Mouse (Mus musculus) CH12.LX (cell line): ENCODE results near the gene Cnga2. TPM values are rescaled to one million over a fixed set of nuclear protein-coding genes. Genes with fewer than 3 reads are reported as not detected.
A peak's percentile ranks its signal among the peaks of the same experiment; 100 is the strongest.

Source experiments
- DNase-seq: peaks from one replicate; pipeline ENCODE4 v3.0.0-alpha.2; 2013; ENCODE audit errors: extremely low read depth
- H3K27ac ChIP-seq: 2 replicates; pipeline ENCODE4 v1.5.1; 2012; ENCODE audit warnings: low read depth, mild to moderate bottlenecking, control low read depth, moderate library complexity; ENCODE audit not compliant: insufficient read depth
- H3K27me3 ChIP-seq: replicated peaks from 2 replicates; pipeline ENCODE3; 2012; ENCODE audit warnings: inconsistent platforms
- H3K36me3 ChIP-seq, 2 experiments: replicated peaks in 1 of 2; 2 replicates each; pipeline versions ENCODE3 to v1.6.1; 2012; ENCODE audit warnings: inconsistent platforms in 1 of 2, low read length in 1 of 2, mild to moderate bottlenecking in 1 of 2, mixed read lengths in 1 of 2, moderate library complexity in 1 of 2; ENCODE audit not compliant: control insufficient read depth in 1 of 2, insufficient read depth in 1 of 2
- H3K4me1 ChIP-seq, 2 experiments: 2 replicates each; pipeline ENCODE4 v1.6.1; 2012; ENCODE audit warnings: inconsistent platforms in 1 of 2, moderate library complexity in 1 of 2; ENCODE audit not compliant: insufficient read depth in 2 of 2, control insufficient read depth in 1 of 2
- H3K4me2 ChIP-seq: 2 replicates; pipeline ENCODE4 v1.6.1; 2012; ENCODE audit warnings: low read depth, mild to moderate bottlenecking, control low read depth; ENCODE audit not compliant: poor library complexity, insufficient read depth, severe bottlenecking
- H3K4me3 ChIP-seq, 3 experiments: fragments of 150-350 bp in 1 of 3; sonication (generic) in 1 of 3; replicated peaks in 1 of 3; 2 replicates each; pipeline versions ENCODE3 to v1.5.1; 2011 to 2012; ENCODE audit warnings: low read depth in 2 of 3, low read length in 2 of 3, mild to moderate bottlenecking in 2 of 3, moderate library complexity in 2 of 3, control low read depth in 1 of 3, improper control_type of control experiment in 1 of 3, inconsistent platforms in 1 of 3, mixed read lengths in 1 of 3; ENCODE audit not compliant: poor library complexity in 1 of 3
- H3K79me2 ChIP-seq: replicated peaks from 2 replicates; pipeline ENCODE4 v1.6.1; 2012; ENCODE audit warnings: mild to moderate bottlenecking, moderate library complexity; ENCODE audit not compliant: control insufficient read depth, poor library complexity, insufficient read depth, severe bottlenecking; ENCODE audit errors: extremely low read depth
- H3K9ac ChIP-seq: 2 replicates; pipeline ENCODE4 v1.6.1; 2012; ENCODE audit warnings: low read depth, mild to moderate bottlenecking, control low read depth, moderate library complexity; ENCODE audit not compliant: insufficient read depth
- H3K9me3 ChIP-seq: replicated peaks from 2 replicates; pipeline ENCODE3; 2012; ENCODE audit warnings: low read length, inconsistent platforms, mixed read lengths
- CHD1 ChIP-seq: IDR thresholded peaks from 2 replicates; pipeline ENCODE4 v1.6.1; 2012; ENCODE audit warnings: low read depth, low read length, improper control_type of control experiment, inconsistent platforms
- CTCF ChIP-seq, 2 experiments: IDR thresholded peaks in 1 of 2; conservative IDR thresholded peaks in 1 of 2; 2 replicates each; pipeline ENCODE4 v1.5.1; 2011 to 2012; ENCODE audit warnings: low read depth in 2 of 2, low read length in 2 of 2, improper control_type of control experiment in 1 of 2, inconsistent platforms in 1 of 2, mild to moderate bottlenecking in 1 of 2, moderate library complexity in 1 of 2
- EP300 ChIP-seq: IDR thresholded peaks from 2 replicates; pipeline ENCODE4 v1.6.1; 2011; ENCODE audit warnings: low read length, improper control_type of control experiment
- KAT2A ChIP-seq: IDR thresholded peaks from 2 replicates; pipeline ENCODE4 v1.6.1; 2012; ENCODE audit warnings: low read length, improper control_type of control experiment, inconsistent platforms; ENCODE audit not compliant: insufficient replicate concordance
- MYC ChIP-seq: IDR thresholded peaks from 2 replicates; pipeline ENCODE4 v1.6.1; 2011; ENCODE audit warnings: low read depth, mild to moderate bottlenecking, improper control_type of control experiment, low read length
- NELFE ChIP-seq: IDR thresholded peaks from 2 replicates; pipeline ENCODE4 v1.6.1; 2011; ENCODE audit warnings: low read depth, low read length, improper control_type of control experiment
- RAD21 ChIP-seq: IDR thresholded peaks from 2 replicates; pipeline ENCODE4 v1.6.1; 2011; ENCODE audit warnings: low read depth, mild to moderate bottlenecking, low read length, improper control_type of control experiment, moderate library complexity
- RCOR1 ChIP-seq: conservative IDR thresholded peaks from 2 replicates; pipeline ENCODE4 v1.6.1; 2012; ENCODE audit warnings: low read depth, mild to moderate bottlenecking, inconsistent platforms, low read length, improper control_type of control experiment
- SIN3A ChIP-seq: IDR thresholded peaks from 2 replicates; pipeline ENCODE4 v1.6.1; 2012; ENCODE audit warnings: low read length, improper control_type of control experiment, inconsistent platforms
- SMC3 ChIP-seq: IDR thresholded peaks from 2 replicates; pipeline ENCODE4 v1.6.1; 2011; ENCODE audit warnings: low read depth, low read length, improper control_type of control experiment
- UBTF ChIP-seq: IDR thresholded peaks from 2 replicates; pipeline ENCODE4 v1.6.1; 2012; ENCODE audit warnings: low read depth, mild to moderate bottlenecking, inconsistent platforms, low read length, improper control_type of control experiment, moderate library complexity
- USF1 ChIP-seq: IDR thresholded peaks from 2 replicates; pipeline ENCODE4 v1.6.1; 2014; ENCODE audit warnings: low read depth, mild to moderate bottlenecking, inconsistent platforms, low read length, improper control_type of control experiment
- ZMIZ1 ChIP-seq: IDR thresholded peaks from 2 replicates; pipeline ENCODE4 v1.6.1; 2012; ENCODE audit warnings: low read depth, mild to moderate bottlenecking, inconsistent platforms, low read length, improper control_type of control experiment
- dilution Hi-C: fragments of 300-500 bp; cut with MboI; formaldehyde crosslinking; loops from 2 replicates; pipeline ENCODE4 v1.14.3; 2020; ENCODE audit warnings: low sequenced_read_pairs; ENCODE audit not compliant: extremely low pct_unique_long_range_greater_than_20kb, extremely low pct_ligation_motif_present
- in situ Hi-C: fragments of 300-500 bp; cut with MboI; formaldehyde crosslinking; loops from 3 replicates; pipeline ENCODE4 v1.14.3; 2019; ENCODE audit warnings: low sequenced_read_pairs, low pct_ligation_motif_present, low pct_unique_long_range_greater_than_20kb, mixed read lengths
- polyA plus RNA-seq: library from polyadenylated mRNA; unstranded; fragments of >175 nt; gene quantifications from 2 replicates; pipeline ENCODE4 v1.2.1, GENCODE M21; 2012; ENCODE audit warnings: low read depth; ENCODE audit not compliant: insufficient read length
- total RNA-seq, 2 experiments: library from RNA; depleted of rRNA; stranded (reverse); fragments of 300-350 nt in 1 of 2; fragments of >200 nt in 1 of 2; gene quantifications; 2 replicates each; pipeline ENCODE4 v1.2.3; 2012 to 2014

The Cnga2 gene
- total and polyA plus RNA-seq, 3 experiments, result not detected

DNA sequence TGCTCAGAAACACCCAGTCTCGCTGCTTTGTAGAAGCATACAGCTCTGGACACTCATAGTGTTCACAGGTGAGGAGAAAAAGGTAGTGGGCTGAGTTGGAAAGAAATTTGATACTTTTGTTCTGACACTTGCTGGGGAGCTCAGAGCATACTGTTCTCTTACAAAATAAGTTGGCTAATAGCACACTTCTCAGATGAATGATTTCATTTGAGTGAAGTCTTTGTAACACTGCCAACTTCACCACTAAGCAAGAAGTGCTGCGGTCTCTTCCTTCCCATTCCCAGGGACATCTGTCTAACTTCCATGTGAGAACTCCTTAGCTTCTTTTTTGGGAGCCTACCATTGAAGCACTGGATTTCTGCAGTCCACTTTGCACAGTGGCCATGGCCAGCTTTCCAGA, 8.4 kb upstream of the Cnga2 start:
- no peaks in the 10 kb centered on the region for H3K36me3 ChIP-seq
- no peak for DNase-seq
- no peak overlapping the region for H3K4me2 ChIP-seq
- H3K27me3 ChIP-seq, result no peaks in the 10 kb centered on the region
- dilution Hi-C loops, result no loop called here
- in situ Hi-C loops, result no loop called here
- no peak for TF ChIP-seq NELFE
- TF ChIP-seq UBTF, result no peak
- no peak for TF ChIP-seq USF1
- H3K27ac ChIP-seq, result no peak overlapping the region
- H3K4me1 ChIP-seq, result peaks cover 0 to 9% of the 10 kb centered on the region in 2 experiments; a peak in 2 of 4 replicates
- no peaks in the 10 kb centered on the region for H3K79me2 ChIP-seq
- H3K9ac ChIP-seq, result no peak overlapping the region
- H3K9me3 ChIP-seq, result no peaks in the 10 kb centered on the region
- H3K4me3 ChIP-seq, result no peak overlapping the region

DNA sequence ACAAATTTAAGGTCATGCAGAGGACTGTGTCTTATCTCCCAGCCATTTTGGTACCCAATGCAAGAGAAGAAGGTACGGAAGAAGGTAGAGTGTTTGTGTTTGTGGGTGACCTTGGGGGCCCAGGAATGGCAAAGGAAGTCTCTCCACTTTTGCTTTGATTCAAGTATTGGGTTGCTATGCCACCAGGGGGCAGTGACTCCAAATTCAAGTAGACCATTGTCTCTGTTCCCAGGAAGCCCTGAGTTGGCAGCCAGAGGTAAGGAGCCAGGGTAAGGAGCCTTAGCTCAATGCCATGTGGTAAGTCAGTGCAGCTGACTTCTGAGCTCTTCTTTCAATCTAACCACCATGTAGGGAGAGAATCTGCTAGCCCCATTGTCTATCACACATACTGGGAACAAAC, 7.9 kb upstream of the Cnga2 start:
- Histone ChIP-seq H3K9ac (no peak overlapping the region), H3K36me3 (no peaks in the 10 kb centered on the region), H3K27me3 (no peaks in the 10 kb centered on the region), H3K4me1 (peaks cover 0 to 9% of the 10 kb centered on the region in 2 experiments; a peak in 2 of 4 replicates), H3K9me3 (no peaks in the 10 kb centered on the region), H3K4me2 (no peak overlapping the region), H3K4me3 (no peak overlapping the region), H3K79me2 (no peaks in the 10 kb centered on the region), H3K27ac (no peak overlapping the region)
- dilution Hi-C loops, result no loop called here
- in situ Hi-C loops, result no loop called here
- TF ChIP-seq KAT2A (no peak), SMC3 (peak; percentile 43), RAD21 (peak; percentile 32), CTCF (conservative IDR thresholded peaks at IDR 0.05 in 1 of 2, IDR thresholded peaks at IDR 0.05 in 1 of 2; ENCODE audit: low read depth in 2 of 2, low read length in 2 of 2) (peak in 1 of 2 experiments; percentile 49; a peak in 2 of 4 replicates)
- DNase-seq, result peak; percentile 28

DNA sequence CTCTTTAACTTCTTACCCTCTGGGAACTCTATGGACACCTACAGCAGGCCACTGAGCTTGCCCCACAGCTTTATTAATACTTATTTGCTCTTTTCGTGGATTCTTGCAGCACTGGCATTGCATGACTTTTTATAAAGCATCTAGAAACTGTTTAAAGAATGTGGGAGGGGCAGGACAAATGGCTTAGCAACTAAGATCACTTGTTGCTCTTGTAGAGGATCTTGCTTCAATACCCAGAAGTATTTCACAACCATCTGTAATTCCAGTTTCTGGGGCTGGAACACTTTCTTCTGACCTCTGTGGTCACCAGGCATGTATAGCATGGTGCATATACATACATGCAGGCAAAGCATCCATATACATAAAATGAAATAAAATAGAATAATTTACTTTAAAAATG, 4.3 kb downstream of the Cnga2 start:
- in situ Hi-C loops (no loop called here), dilution Hi-C loops (no loop called here)
- H3K27me3 ChIP-seq, result no peaks in the 10 kb centered on the region
- no peak overlapping the region for H3K27ac ChIP-seq
- H3K4me3 ChIP-seq, result no peak overlapping the region
- no peaks in the 10 kb centered on the region for H3K79me2 ChIP-seq
- no peak overlapping the region for H3K4me2 ChIP-seq
- H3K36me3 ChIP-seq, result no peaks in the 10 kb centered on the region
- H3K9ac ChIP-seq, result no peak overlapping the region
- no peak for DNase-seq
- TF ChIP-seq SIN3A (no peak), CHD1 (no peak), RCOR1 (no peak), EP300 (no peak), MYC (no peak), ZMIZ1 (no peak)
- TF ChIP-seq, all 38 proteins: peak for 0
- Histone ChIP-seq H3K4me1 (peaks cover 0 to 3% of the 10 kb centered on the region in 2 experiments; a peak in 1 of 4 replicates), H3K9me3 (no peaks in the 10 kb centered on the region)
